Mouse (Mus musculus): ENCODE results near the gene Cmtm3.
A peak's percentile ranks its signal among the peaks of the same experiment; 100 is the strongest.
"Not testable (repeated sequence)": the region's sequence is repeated elsewhere in the genome, so short reads cannot be mapped to it uniquely, and the experiment has no call there.

Cmtm3 gene

DNA sequence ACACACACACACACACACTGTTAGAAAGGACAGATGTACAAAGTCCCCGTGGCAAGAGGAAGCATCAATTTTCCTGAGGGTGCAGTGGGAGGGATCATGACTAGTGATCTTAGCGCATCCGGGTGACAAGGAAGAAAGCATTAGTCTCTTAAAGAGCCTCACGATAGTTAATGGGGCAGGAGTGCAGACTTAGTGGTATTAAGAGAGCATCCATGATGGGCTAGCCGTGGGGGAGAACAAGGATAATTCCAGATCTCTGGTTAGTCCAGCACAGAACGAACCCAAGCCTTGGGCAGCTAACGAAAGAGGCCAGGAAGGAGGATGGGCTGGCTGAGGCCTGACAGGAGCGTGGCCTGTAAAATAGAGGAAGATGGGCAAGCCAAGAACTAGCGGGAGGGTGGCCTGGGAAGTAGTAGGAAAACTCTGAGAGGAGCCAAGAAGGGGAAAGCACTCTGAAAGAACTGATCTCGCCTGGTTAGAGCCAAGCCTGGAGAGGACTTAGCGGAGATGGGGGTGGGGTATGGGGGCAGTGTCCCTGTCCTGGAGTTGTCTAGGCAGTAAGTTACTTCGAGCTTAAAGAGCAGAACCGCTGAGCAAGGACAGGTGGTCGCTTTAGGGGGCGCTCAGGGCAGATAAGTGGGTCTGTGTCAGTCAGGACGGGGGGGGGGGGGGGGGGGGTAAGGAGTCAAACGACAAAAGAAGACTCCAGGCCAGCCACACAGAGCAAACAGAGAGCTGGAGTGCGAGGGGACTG lies at the start of gene Cmtm3:
Cmtm3 (plus strand) TSS at position 182 of the 754 bp plus-strand sequence.
- no peak for DNase-seq (ENCODE audit: low spot score)

DNA sequence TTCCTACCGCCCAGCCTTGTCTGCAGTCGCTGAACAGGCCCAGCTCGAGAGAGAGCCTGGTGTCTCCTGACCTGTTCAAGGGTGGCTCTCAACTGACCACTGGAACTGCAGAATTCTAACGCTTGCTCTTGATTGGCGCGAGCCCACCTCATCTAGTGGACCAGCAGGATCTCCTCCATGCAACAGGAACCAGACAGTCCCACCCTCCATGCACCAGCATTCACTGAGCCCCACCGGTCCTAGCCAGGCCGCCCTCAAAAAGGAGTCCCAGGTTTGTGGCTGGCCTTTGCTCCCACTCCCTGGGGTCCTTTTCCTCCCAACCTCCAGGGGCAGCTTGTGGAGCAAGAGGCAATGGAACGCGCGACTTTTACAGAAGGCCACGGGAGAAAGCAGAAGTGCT lies 46.1 kb upstream of the Cmtm3 start, which contains the start of gene Cmtm2a:
Cmtm2a (minus strand) TSS at position 101 of the 400 bp plus-strand sequence.
- DNase-seq (ENCODE audit: low spot score): not testable (repeated sequence)

DNA sequence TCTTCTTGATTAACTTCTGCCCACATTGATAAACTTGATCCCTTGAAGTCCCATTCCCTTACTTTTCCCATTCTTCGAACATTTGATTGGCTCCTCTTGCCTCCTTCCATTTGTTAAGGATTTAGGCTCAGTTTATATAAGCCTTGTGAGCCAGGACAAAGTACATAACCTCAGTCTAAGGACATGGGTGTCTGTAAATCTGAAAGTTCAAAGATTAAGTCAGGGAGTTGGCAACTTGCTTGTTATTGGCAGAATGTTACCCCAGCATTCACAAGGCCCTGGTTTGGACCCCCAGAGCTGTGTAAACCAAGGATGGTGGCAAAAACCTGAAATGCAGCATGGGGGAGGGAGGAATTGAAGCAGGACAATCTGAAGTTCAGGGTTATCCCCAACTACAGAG lies 44.8 kb upstream of the Cmtm3 start:
- DNase-seq (ENCODE audit: low spot score): no peak

DNA sequence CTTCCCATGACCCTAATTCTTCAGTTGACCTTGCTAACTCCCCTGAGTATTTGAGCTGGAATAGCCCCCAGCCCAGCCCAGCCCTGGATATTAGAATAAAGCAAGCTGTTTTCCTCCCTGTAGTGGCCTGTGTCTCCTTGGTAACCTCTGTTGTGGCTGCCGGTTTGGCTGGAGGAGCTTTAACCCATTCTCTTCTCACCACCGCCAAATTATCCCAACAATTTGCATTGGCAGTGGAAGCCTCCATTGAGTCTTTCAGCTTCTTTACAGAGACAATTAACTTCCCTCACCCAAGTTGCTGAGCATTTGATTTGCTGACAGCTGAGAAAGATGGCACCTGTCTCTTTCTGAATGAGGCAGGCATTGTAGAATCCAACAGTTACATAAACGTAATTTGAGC lies 37.6 kb upstream of the Cmtm3 start:
- DNase-seq (ENCODE audit: low spot score): not testable (repeated sequence)

DNA sequence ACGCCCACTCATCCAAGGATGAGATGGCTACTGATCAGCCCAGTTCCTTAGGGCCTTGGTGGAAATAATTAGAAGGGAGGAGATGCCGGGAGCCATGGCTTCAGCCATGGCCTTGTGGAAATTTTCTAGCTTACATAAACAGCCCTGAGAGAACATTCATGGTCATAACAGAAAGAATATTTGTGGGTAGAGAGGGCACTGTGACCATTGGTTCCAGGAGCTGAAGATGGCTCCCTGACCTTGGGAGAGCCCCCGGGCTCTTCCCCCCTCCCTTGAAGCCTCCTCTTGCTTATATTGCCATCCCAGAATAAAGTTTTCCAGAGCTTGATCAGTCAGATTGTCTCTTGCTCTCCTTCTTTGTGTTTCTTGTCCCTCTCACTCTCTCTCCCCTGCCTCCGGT lies 36.7 kb upstream of the Cmtm3 start:
- DNase-seq (ENCODE audit: low spot score): not testable (repeated sequence)

DNA sequence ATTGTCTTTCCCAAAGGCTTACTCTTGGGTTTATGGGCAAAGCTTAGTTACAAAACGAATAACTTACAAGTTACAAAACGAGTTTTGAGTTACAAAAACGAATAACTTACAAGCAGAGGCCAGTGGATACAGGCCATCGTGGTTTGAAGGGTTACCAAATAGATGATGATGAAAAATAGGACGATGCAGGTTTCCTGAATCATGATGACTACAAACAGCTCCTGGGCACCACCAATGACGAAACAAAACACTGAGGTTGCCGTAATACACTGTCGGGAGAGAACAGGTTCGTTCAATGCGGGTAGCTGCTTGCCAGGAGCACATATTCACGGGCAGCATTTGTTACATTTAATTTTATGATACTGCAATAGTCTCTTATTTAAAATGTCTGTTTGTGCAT lies 34.2 kb upstream of the Cmtm3 start:
- DNase-seq (ENCODE audit: low spot score): no peak

DNA sequence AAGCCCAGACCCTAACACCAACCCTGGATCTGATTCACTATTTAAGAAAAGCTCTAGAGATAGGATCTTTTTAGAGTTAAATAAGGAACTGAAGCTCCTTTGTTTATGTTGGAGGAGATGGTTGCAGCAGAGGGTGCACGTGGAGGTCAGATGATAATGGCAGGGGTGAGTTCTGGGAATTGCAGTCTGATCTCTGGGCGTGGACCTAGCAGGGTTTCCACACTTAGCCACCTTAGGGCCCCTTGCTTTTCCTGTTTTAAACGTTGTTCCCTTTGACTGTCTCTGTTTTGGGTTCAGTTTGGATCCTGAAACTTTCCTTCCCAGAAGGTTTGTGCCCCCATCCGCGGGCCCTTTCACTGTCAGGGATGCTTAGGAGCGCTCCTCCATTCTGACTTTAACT lies 30.9 kb upstream of the Cmtm3 start:
- not testable (repeated sequence) for DNase-seq (ENCODE audit: low spot score)

DNA sequence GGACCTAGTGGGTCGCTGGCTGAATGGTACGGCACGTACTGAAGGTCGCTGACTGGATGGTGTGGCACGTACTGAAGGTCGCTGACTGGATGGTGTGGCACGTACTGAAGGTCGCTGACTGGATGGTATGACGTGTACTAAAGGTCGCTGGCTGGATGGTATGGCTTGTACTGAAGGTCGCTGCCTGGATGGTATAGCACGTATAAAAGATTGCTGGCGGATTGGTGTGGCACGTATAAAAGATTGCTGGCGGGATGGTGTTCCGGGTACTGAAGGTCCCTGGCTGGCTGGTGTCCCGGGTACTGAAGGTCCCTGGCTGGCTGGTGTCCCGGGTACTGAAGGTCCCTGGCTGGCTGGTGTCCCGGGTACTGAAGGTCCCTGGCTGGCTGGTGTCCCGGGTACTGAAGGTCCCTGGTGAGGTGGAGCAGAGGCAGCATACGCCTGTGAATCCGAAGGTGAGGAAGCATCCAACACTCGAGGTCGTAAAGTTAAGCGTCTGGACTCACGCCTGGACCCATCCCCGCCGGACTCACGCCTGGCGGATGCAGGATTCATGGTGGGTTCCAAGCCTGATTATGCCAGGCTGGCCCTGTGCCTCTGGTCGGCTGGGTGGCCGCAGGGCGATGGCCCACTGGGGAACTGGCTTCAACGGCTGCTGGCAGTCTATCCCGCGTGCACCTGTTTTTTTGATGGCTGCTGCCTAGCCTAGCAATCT lies 29.6 kb upstream of the Cmtm3 start, which contains the start of the genes Gm45711 and Cmtm1:
Gm45711 (minus strand) TSS at position 641 of the 715 bp plus-strand sequence.
Cmtm1 (minus strand) TSS at position 705 of the 715 bp plus-strand sequence.
- DNase-seq (ENCODE audit: low spot score): not testable (repeated sequence)

DNA sequence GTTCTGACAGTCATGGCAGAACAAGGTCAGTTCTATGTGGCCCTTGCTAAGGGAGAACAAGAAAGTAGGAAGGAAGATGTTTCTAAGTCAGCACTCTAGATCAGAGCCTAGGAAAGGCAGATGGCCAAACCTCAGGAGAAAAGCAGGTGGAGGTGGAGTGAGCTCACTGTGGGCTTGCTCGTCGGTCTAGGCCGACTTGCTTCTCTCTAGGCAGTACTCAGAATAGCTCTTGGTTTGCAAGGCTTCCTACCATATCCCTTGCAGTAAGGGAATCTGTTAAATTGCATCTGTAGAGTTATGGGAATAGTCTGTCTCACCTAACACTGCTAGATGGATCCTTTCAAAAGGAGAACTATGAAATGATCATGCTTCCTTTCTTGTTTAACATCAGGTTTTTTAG lies 27.2 kb upstream of the Cmtm3 start:
- not testable (repeated sequence) for DNase-seq (ENCODE audit: low spot score)

DNA sequence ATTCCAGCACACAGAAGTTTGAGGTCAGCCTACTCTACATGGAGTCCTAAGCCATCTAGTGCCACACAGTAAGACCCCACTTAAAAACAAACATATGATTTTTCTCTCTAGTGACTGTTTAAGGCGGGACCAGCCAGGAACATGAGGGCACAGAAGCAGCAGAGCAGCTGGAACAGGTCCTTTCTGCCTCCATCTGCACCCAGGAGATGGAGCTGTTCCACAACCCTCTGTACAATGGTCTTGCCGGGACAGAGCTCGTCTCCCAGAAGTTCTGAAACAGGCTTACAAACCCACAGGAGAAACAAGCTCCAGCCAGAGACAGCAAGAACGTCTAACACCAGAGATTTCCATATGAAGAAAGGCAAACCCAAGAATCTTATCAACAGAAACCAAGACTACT lies 25.9 kb upstream of the Cmtm3 start:
- no peak for DNase-seq (ENCODE audit: low spot score)

DNA sequence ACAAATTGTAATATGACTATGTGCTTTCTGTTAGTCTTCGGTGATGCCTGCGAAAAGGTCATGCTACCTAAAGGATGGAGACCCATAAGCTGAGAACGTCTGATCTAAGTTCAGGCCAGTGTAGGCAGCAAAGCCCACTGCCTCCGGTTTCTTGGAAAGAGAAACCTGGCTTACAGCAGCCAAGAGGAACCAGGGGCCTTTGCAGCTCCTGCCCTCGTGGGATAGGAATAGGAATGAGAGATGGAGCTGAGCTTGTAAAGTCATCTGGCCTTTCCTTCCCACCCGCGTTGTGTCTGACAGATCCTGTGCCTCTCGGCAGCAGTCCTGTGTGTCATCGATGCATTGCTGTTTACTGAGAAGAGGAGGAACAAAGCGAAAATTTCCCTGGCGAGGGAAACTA lies 17.9 kb upstream of the Cmtm3 start, which contains the start of gene Gm11020:
Gm11020 (plus strand) TSS at position 301 of the 400 bp plus-strand sequence.
- not testable (repeated sequence) for DNase-seq (ENCODE audit: low spot score)

DNA sequence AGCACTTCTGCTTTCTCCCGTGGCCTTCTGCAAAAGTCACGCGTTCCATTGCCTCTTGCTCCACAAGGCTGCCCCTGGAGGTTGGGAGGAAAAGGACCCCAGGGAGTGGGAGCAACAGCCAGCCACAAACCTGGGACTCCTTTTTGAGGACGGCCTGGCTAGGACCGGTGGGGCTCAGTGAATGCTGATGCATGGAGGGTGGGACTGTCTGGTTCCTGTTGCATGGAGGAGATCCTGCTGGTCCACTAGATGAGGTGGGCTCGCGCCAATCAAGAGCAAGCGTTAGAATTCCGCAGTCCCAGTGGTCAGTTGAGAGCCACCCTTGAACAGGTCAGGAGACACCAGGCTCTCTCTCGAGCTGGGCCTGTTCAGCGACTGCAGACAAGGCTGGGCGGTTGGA lies 17.3 kb upstream of the Cmtm3 start, which contains the start of gene Cmtm2b:
Cmtm2b (plus strand) TSS at position 301 of the 400 bp plus-strand sequence.
- DNase-seq (ENCODE audit: low spot score): not testable (repeated sequence)

DNA sequence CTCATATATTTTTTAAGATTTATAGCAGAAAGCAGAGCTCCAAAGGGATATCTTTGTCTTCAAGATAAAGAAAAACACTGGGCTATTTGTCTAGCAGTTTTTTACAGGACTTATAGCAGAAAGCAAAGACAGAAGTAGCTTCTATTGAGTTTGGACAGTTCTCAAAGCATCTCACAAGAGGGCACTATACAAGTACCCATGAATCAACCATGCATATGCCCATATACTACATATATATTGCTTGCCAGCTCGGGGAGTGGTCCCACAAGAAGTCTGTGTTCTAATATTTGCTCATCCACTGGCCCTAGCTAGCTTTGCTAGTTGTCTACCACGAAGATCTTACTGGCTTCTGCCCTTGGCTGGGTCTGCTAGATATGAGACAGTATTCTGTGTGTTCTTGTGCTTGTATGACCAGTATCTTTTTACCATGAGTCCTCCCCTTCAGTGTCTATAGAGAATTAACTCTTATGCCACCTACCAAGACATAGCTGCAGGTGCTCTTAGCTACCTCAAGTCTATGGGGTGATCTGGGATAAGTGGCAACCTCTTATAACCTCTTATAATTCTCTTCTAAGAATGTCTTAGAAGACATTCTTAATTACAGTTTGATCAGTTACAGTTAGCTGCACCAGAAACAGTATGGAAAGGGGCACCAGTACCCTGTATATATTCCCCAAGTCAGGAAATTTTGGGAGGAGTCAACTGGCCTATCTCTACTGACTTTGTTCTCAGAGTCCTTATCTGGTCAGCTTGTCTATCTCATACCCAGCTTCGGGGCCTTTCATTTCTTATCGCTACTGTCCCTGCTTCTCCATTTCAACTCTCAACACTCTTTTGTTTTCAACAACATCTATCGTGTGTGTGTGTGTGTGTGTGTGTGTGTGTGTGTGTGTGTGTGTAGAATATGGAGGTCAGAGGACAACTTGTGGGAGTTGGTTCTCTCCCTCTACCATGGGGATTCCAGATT lies 6.3 kb upstream of the Cmtm3 start:
- no peak for DNase-seq (ENCODE audit: low spot score)

DNA sequence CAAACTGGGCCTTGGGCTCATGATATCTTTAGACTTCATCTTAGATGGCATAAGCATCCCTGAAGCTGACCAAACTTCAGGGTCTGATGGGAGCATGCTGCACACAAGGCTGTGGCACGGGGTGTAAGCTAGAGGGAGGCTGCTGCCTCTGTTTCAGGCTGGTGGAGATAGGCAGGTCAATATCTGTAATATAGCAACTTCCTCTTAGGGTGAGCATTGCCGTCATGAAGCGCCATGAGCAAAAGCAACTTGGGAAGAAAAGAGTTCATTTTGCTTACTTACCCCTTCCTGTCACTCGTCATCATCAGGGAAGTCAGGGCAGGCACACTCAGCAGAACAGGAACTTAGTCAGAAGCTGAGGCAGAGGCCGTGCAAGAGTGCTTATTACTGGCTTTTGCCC lies 5.4 kb upstream of the Cmtm3 start:
- DNase-seq (ENCODE audit: low spot score): no peak

DNA sequence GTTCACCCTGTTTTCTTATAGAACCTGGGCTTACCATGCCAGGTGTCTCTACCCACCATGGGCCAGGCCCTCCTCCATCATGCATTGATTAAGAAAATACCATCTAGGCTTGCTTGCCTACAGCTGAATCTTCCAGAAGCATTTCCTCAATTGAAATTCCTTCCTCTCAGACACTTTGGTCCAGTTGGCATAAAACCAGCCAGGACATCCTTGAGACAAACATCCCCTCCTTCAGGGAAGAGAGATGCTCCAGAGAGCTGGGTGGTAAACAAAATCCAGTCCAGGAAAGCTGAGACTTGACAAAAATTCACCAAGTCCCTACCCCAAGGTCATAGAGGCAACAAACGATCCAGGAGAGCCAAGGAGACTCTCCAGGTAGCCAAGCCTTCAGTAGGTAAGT lies 5.0 kb upstream of the Cmtm3 start:
- no peak for DNase-seq (ENCODE audit: low spot score)

DNA sequence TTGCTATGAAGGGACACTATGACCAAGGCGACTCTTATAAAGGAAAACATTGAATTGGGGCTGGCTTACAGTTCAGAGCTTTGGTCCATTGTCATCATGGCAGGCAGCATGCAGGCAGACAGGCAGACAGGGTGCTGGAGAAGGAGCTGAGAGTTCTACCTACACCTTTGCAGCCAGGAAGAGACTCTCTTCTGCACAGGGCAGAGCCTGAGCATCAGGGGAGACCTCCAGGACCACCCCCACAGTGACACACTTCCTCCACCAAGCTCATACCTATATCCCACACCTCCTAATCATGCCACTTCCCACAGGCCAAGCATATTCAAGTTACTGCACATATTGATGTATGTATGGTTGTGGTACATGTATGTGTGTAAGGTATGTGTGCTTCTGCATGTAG lies 2.4 kb upstream of the Cmtm3 start:
- DNase-seq (ENCODE audit: low spot score): no peak

DNA sequence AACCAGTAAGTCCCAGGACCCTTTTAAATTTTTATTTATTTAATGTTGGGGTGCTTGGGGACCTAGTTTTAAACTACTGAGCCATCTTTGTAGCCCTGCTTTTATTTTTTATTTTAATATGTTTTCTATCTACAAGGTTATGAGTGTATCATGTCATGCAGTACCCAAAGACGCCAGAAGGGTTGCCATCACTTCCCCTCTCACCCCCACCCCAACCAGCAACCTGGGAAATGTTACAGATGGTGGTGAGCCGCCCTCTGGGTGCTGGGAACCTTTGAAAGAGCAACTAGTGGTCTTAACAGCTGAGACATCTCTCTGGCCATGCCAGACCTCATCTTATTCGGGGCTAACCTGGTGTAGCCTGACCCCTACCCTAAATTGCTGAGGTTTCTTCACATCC lies 1.3 kb upstream of the Cmtm3 start:
- DNase-seq (ENCODE audit: low spot score): no peak

DNA sequence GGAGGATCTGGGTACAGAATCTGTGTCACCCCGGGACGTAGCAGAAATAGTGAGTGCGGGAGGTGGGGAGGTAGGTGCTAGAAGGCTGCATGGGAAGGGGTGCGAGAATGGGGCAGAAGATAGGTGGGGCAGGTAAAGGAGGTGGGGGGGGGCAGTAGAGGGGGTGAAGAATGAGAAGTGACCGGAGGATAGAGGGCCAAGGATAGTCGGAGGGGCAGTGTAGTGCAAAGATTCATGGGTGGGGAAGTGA lies 698 bp downstream of the Cmtm3 start:
- no peak for DNase-seq (ENCODE audit: low spot score)

DNA sequence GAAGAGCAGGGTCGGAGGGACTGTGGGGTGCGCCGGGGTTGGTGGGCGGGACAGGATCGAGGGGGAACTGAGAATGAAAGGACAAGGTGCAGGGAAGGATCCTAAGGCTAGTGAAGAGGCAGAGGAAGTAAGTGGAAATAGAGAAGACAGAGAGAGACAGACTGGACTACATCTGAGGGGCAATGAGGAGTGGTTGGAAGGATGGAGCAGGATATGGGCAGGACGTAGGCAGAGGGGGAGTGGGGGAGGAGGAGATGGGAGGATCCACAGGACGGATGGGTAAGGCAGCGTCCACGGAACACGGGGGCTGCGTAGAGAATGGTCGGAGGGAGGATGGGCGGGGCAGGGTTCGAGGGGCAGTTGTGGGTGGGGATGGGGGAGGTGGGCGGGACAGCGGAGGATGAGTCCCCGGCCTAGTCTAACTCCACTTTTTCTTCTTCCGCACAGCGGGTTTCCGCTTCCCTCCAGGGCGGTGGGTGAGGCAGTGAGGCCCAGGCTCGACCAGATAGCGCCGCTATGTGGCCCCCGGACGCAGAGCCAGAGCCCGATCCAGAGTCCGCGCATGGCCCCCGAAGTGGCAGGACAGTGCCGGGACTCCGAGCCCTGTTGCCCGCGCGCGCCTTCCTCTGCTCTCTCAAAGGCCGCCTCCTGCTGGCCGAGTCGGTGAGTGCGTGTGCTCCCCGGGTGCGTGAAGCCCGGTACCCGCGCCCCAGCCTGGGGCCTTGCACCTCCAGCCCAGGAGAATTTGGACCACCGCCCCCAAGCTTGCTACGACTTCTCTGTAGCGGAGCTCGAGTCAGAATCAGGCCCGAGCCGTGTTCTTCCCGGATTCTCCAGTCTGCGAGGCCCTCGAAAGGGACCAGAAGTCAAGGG lies 1.3 kb downstream of the Cmtm3 start:
- peak; percentile 20 for DNase-seq (ENCODE audit: low spot score)

DNA sequence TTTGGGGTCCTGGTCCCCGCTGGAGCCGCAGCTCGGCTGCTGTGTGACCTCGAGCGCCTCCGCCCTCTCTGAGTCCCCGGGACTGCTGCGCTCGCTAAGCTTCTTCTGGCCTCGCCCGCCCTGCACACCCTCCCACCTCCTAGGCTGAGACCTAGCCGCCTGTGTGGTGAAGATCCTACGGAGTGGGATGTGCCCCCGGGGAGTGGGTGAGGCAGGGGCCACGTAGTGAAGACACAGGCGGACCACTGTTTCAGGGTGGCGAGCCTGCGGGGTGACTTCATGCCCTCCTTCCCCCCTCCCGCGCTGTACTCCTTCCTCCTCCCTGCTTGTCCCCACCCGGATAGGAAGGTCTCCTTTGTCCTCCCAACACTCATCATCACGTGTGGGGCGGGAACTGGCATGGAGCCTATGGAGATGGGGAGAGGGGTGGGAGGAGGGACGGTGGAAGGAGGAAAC lies 1.9 kb downstream of the Cmtm3 start:
- DNase-seq (ENCODE audit: low spot score): peak; percentile 7

DNA sequence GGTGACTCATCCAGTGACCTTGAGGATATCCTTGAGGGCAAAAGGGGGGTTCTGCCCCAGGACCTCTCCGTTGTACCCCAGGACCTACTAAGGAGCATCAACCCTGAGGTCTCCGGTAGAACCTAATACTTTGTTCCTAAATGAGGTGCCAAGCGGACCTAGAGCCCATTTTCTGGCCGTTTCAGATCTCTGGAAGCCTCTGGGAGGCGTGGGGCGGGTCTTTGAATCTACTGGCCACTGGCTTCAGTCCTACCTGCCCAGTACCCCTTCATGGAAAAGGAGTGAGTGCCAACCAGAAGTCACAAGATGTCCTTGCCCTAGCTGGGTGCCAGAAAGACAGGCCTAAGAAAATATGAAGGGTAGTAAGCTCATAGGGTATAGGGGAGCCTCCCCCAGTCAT lies 2.5 kb downstream of the Cmtm3 start:
- DNase-seq (ENCODE audit: low spot score): no peak

Data from layer of hippocampus, adult 9-10 months (tissue).